Mouse (Mus musculus) heart, adult 18-20 months (tissue): ENCODE data around the gene Brap. TPM values are rescaled to one million over a fixed set of nuclear protein-coding genes. Genes with fewer than 3 reads are reported as not detected.
"Not testable (repeated sequence)": the region's sequence is repeated elsewhere in the genome, so short reads cannot be mapped to it uniquely, and the experiment has no call there.

Experiments used
- DNase-seq, 2 experiments: peaks; one replicate each; pipeline ENCODE4 v3.0.0; 2021 to 2022; ENCODE audit warnings: mixed read lengths in 1 of 2
- total RNA-seq, 2 experiments: library from RNA; stranded (reverse); gene quantifications; 2 replicates each; pipeline ENCODE4 v1.2.3; 2021

Brap gene
- total RNA-seq, 2 experiments from 2014 or later, result 26.5 to 28.9 TPM

DNA sequence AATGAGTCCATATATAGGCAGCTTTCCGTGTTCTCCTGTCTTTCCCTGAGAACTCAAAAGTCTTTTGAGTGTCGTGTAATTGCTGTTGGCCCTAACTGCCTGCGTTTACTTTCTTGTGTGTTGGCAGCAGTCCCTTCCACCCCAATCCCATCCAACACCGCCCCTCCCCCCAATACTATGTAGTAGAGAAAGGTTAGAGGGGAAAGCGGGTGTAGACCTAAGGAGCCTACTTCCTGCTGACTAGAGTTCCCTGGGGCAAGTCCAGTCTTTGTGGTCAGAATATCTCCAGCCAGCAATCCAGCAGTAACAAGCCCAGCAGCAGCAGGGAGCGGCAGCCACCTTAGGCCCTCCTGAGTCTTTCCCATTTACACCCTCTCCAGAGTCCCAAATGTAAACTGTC is 8.0 kb downstream of the Brap start:
- DNase-seq, result no peak

- no peak for DNase-seq
Measured at GRCm38 (mm10) chr5:121670412-121670811, 10.0 kb downstream of the Brap start.

DNA sequence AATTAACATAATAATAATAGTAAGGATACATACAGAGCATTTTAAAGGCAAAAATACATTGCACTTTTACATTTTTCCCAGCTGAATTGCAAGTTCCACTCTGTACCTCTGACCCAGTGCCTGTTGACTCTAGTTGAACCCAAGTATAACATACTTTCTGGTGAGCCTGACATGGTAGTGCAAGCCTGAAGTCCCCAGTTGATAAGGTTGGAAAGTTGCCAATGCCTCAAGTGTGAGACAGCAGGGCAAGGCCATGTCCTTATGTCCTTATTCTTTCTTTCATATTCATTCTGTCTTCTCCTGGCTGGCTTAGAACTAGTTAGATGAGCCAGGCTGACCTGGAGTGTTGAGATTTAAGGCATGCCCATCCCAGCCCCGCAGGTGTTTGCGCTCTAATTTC is 21.9 kb downstream of the Brap start:
- DNase-seq, result no peak

DNA sequence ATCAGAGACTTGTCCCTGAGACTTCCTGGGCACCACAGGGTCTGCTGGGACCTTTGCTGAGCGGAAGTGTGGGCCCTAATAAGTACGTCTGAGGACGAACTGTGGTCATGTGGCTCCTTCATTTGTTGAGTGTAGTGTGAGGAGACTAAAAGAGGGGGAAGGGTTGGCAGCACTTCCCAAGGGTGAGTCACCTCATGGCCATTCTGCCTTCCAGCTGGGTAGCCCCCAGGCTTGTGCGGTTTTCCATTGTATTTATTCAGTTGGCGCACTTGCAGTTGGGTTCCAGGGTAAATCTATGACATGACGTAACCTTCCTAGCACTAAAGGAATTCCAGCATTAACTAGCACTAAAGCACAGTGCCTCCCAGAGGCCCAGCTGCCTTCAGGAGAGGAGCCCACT is 25.1 kb downstream of the Brap start:
- DNase-seq, result no peak

- DNase-seq, result peak; percentile 12 to 20
Measured at GRCm38 (mm10) chr5:121686113-121686898, 25.9 kb downstream of the Brap start.

- peak; percentile 59 to 66 for DNase-seq
Measured at GRCm38 (mm10) chr5:121690482-121691211, 30.3 kb downstream of the Brap start.

DNA sequence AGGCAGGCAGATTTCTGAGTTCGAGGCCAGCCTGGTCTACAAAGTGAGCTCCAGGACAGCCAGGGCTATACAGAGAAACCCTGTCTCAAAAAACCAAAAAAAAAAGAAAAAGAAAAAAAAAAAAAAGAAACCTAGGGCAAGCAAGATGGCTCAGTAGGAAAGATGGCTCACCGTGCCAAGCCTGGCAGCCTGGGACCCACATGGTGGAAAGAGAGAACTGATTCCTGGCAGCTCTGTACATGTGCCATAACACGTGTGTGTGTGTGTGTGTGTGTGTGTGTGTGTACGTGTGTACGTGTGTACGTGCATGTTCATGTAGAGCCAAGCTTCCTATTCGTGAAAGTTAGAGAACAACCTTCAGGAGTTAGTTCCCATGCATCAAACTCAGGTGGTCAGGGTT is 31.1 kb downstream of the Brap start:
- DNase-seq, result not testable (repeated sequence)

- DNase-seq, result no peak
Measured at GRCm38 (mm10) chr5:121692897-121693296, 32.5 kb downstream of the Brap start.

DNA sequence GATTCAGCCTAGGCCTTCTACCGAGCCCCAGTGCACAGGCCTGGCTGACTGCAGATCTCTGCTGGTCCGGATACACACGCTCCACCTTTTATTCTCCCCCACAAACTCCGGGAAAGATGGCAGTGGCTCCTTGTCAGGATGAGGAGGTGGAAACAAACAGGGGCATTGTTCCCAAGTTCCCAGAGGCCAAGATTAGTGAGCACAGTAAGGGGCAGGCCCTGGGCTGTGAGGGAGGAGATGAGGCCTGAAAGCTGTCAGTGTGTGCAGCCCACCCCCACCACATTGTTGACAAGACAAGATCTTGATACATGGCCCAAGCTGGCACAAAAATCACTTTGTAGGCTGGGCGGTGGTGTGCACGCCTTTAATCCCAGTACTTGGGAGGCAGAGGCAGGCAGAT is 36.4 kb downstream of the Brap start:
- DNase-seq, result no peak

DNA sequence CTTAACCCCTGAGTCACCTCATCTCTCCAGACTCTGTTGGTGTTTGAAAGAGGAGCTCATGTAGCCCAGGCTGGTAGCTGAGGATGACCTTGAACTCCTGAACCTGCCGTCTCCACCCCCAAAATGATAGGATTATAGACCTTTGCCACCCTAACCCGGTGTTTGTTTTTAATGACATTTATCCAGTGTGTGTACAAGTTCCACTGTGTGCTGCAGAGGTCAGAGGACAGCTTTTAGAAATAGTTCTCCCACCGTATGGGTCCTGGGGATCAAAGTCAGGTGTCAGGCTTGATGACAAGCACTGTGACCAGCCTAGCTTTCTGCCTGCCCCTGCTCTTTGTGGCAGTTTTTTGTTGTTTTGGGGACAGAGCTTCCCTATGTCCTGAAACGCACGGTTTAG is 39.5 kb downstream of the Brap start:
- DNase-seq, result no peak

DNA sequence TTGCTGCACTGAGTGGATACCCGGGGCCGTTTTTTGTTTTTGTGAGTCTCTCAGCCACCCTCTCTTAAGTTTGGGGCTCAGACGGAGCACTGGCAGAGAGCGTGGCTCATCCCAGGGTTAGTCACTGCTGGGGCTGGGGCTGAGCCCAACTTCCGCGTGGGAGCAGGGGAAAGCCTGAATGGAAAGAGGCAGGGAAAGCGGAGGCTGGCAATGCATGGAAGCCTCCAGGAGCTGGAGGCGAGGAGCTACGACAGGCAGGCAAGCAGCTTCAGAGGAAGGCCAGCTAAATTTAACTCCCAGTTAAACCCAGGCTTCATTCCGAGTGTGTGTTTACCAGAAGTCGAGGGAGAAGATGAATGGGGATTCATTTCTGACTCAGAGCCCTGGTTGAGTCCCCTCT is 40.1 kb downstream of the Brap start:
- peak in 1 of 2 experiments; percentile 23 for DNase-seq

GRCm38 (mm10) chr5:121701111-121701769 is 40.9 kb downstream of the Brap start:
- DNase-seq, result no peak

DNA sequence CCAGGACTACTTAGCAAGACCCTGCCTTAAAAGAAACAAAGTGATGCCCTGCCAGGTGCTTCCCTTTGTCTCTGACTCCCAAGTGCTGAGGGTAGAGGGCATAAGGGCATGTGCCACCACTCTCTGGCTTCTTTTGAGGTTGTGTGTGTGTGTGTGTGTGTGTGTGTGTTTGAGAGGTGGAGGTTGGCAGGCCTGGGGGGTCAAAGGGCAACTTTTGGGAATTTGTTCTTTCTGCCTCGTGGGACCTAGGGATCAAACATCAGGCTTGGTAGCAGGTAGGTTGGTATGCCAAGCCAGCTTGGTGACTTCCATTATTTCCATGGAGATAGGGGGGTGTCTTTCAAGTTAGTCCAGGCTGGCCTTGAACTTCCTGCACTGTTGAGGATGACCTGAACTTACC is 43.0 kb downstream of the Brap start:
- DNase-seq, result no peak

DNA sequence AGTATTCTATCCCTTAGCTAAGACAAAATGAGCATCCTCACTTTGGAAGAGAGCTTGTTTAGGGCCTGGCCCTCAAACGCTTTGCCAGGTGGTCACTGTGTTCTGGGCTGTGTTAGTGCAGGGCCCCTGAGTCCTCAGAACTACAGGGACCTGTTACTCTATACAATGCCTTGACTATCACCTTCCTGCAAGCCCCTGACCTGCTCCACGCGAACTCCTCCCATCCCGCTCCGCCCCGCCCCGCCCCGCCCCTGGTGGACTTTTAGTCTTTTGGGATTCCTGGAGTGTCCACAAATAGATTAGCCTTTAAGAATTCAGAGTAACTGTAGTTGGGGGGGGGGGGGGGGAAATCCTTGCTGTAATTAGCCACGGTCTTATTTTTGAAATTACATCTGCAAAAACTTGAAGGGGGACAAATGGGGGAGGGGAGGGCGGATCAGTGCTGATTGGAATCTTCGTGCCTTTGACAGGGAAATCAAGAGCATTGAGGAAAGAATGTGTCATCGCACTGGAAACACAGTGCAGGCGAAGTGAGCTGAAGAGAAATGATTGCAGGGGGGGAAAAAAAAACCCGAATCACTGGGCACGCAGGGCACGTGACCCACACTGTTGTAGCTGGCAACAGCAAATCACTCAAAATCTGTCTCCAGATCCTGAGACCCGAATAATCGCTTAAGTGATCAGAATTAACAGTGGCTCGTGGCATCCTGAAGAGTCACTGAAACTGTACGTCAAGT is 44.3 kb downstream of the Brap start:
- no peak for DNase-seq

DNA sequence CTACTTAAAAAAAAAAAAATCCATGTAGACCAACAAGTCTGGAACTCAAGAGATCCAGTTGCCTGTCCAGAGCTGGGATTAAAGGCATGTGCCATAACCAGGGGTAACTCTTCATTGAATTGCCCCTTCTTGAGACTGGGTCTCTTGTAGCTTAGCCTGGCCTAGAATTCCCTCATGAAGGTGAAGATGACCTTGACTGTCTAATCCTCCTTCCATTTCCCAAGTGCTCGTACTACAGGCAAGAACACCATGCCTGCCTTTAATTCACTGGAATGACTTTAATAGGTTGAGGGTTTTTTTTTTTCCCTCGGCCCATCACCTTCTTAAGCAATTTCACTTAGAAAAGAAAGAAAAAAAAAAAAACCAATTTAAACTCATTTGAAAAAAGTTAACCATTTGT is 50.0 kb downstream of the Brap start:
- DNase-seq, result no peak

- no peak for DNase-seq
Measured at GRCm38 (mm10) chr5:121710851-121711173, 50.4 kb downstream of the Brap start.

DNA sequence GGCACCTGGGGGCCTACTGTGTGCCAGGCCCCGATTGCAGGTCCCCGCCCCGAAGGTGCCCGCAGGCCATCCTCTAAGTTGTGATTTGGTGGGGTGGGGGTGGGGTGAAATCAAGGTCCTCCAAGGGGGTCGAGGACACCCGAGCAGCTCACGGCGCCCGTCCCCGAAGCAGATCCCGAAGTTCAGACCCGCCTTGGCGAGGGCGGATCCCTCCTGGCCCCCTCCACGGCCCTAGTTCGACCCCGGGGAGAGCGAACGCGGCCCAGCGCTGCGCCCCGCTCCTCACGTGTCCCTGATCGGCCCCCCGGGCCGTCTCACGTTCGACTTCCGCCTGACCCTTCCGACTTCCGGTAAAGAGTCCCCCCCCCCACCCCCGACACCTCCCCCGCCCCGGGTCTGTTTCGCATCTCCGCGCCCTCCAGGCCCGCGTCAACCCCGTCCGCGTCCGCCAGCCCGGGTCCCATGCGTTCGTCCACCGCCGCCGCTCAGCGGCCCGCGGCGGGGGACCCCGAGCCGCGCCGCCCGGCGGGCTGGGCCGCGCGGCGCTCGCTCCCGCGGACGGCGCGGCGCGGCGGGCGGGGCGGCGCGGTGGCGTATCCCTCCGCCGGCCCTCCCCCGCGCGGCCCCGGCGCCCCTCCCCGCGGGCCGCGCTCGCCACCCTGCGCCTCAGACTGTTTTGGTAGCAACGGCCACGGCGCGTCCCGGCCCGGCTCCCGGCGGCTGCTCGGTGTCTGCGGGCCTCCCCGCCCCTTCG is 51.0 kb downstream of the Brap start, which contains the start of gene Atxn2:
Gene Atxn2, plus strand, starts transcription at position 164 of the 754 bp plus-strand sequence.
- DNase-seq, result peak; percentile 90 to 92

GRCm38 (mm10) chr5:121711928-121712231 is 51.5 kb downstream of the Brap start:
- DNase-seq, result no peak

GRCm38 (mm10) chr5:121712232-121712933 is 52.0 kb downstream of the Brap start:
- DNase-seq, result peak; percentile 40 to 53

- peak; percentile 69 to 71 for DNase-seq
Measured at GRCm38 (mm10) chr5:121712934-121713538, 52.7 kb downstream of the Brap start.

- DNase-seq, result no peak
Measured at GRCm38 (mm10) chr5:121714331-121714730, 54.0 kb downstream of the Brap start.
